Mouse (Mus musculus) testis, adult 2 months (tissue): ENCODE measurements around the gene Spats1. TPM values are rescaled to one million over a fixed set of nuclear protein-coding genes. Genes with fewer than 3 reads are reported as not detected.

Experiments
- H3K27ac ChIP-seq: fragments of 200-500 bp; 2 replicates; pipeline ENCODE4 v1.5.1; 2012; ENCODE audit warnings: low read depth, low read length; ENCODE audit not compliant: control insufficient read depth, insufficient read depth
- H3K27me3 ChIP-seq: fragments of 200-500 bp; 2 replicates; pipeline ENCODE4 v1.6.1; 2012; ENCODE audit warnings: mild to moderate bottlenecking, low read length, moderate library complexity; ENCODE audit not compliant: control insufficient read depth, insufficient read depth
- H3K36me3 ChIP-seq: fragments of 200-500 bp; 2 replicates; pipeline ENCODE4 v1.6.1; 2012; ENCODE audit warnings: mild to moderate bottlenecking, low read length; ENCODE audit not compliant: control insufficient read depth, insufficient read depth
- H3K4me1 ChIP-seq: fragments of 200-500 bp; 2 replicates; pipeline ENCODE4 v1.6.1; 2012; ENCODE audit warnings: low read length; ENCODE audit not compliant: control insufficient read depth, insufficient read depth
- H3K4me3 ChIP-seq: fragments of 200-500 bp; 2 replicates; pipeline ENCODE4 v1.5.1; 2012; ENCODE audit warnings: low read depth, mild to moderate bottlenecking, low read length, moderate library complexity, mixed read lengths; ENCODE audit not compliant: control insufficient read depth
- CTCF ChIP-seq: fragments of 200-500 bp; IDR thresholded peaks from 2 replicates; pipeline ENCODE4 v1.5.1; 2012; ENCODE audit warnings: low read depth, mild to moderate bottlenecking, inconsistent platforms, low read length, moderate library complexity; ENCODE audit not compliant: control insufficient read depth, insufficient read depth, insufficient replicate concordance
- POLR2A ChIP-seq: fragments of 200-500 bp; IDR thresholded peaks from 2 replicates; pipeline ENCODE4 v1.6.1; 2012; ENCODE audit warnings: low read depth, mild to moderate bottlenecking, inconsistent platforms, low read length, moderate library complexity; ENCODE audit not compliant: control insufficient read depth
- polyA plus RNA-seq: library from polyadenylated mRNA; depleted of rRNA; stranded (reverse); fragments of >200 nt; gene quantifications from 2 replicates; pipeline ENCODE4 v1.2.3, GENCODE M21; 2012

Spats1 gene
- polyA plus RNA-seq, 1 experiment = 23.3 TPM

DNA sequence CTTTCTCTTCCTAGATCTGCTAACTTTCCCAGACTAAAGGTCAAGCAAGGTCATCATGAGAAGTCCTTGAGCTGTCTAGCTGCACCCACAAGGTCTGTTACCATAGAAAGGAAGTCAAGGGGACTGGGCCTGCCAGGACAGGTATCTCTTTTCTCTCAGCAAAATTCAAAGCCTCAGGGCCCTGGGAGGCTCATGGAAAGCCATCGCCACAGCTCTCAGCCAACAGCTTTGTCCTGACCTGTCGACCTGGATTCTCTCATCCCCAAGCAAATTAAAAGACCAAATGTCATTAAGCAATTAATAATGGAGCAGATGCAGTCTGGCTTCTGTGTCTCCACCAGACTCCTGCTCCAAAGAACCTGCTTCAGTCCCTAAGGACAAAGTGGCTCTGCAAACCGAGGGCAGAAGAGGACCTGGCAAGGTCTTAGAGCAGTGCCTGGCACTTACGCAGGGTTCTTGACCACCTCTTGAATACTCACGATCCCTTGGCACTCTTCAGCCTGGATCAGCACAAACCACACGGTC lies 30.8 kb upstream of the Spats1 start:
- Histone ChIP-seq H3K27me3 (no peaks in the 10 kb centered on the region), H3K27ac (no peak overlapping the region), H3K36me3 (no peaks in the 10 kb centered on the region), H3K4me3 (no peak overlapping the region), H3K4me1 (peaks cover 9% of the 10 kb centered on the region)
- TF ChIP-seq POLR2A (no peak), CTCF (no peak)

DNA sequence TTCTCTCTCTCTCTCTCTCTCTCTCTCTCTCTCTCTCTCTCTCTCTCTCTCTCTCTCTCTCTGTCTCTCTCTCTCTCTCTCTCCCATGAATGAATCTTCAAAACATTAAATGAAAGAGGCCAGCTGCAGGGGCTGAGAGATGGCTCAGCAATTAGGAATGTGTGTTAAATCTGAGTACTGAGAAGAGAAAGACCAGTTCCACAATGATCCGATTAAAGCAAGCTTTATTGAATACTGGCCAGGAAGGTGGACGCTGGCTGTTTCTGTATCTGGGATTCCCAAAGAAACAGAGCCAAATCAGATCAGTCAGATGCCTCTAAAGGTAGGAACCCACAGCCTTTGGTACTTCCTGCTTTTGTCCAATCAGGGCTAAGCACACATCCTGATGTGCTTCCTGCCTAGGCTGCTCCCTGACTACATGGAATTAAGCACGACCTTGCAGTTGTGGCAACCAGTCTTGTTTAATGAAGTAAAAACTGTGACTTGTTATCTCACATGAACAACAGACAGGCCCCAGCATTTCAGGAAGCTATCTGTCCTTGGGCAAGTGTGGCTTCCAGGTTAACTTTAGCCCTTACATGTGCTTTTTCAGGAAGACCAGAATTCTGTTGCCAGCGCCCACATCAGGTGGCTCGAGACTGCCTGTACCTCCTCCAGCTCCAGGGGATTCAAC lies 28.2 kb upstream of the Spats1 start:
- TF ChIP-seq CTCF = no peak
- no peak for TF ChIP-seq POLR2A
- Histone ChIP-seq H3K4me1 (peaks cover 9% of the 10 kb centered on the region), H3K27me3 (no peaks in the 10 kb centered on the region), H3K4me3 (no peak overlapping the region), H3K36me3 (no peaks in the 10 kb centered on the region), H3K27ac (no peak overlapping the region)

DNA sequence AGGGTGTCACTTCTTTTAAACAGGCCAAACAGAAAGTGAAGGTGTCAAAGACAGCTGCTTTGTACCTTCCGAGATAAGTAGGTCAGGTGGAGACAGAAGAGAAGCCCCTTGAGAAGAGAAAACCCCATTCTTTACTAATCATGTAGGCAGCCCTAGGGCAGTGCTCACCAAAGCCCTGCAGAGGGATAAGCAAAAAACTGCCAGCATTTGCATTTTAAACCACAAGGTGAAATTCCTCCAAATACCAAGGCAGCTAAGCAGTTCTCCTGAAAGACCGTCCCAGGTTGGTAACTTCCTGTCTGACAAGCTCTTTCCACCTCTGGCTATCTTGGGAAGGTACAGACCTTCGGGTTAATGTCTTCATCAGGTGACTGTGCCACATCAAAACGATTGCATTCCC lies 27.1 kb upstream of the Spats1 start:
- H3K4me1 ChIP-seq = peaks cover 7% of the 10 kb centered on the region
- TF ChIP-seq CTCF = no peak
- no peaks in the 10 kb centered on the region for H3K27me3 ChIP-seq
- no peaks in the 10 kb centered on the region for H3K36me3 ChIP-seq
- H3K4me3 ChIP-seq = no peak overlapping the region
- no peak overlapping the region for H3K27ac ChIP-seq

- no peaks in the 10 kb centered on the region for H3K36me3 ChIP-seq
- TF ChIP-seq POLR2A = no peak
- TF ChIP-seq CTCF = no peak
- no peaks in the 10 kb centered on the region for H3K27me3 ChIP-seq
- H3K4me3 ChIP-seq = no peak overlapping the region
- H3K4me1 ChIP-seq = peaks cover under 1% of the 10 kb centered on the region; the same call in 1 of the 2 replicates
- no peak overlapping the region for H3K27ac ChIP-seq
Observed at GRCm38 (mm10) chr17:45500981-45501380, 25.8 kb upstream of the Spats1 start.

DNA sequence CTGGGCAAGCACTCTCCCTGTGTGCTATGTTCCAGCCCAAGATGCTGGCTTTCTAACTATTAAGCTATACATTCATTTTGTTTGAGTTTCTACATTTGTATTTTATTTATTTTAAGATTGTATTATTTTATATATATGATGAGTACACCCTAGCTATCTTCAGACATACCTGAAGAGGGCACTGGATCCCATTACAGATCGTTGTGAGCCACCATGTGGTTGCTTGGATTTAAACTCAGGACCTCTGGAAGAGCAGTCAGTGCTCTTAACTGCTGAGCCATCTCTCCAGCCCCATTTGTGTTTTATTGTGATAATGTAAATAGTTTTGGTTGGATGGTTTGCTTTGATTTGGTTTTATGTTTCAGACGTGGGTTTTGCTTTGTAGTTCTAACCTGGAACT lies 24.3 kb upstream of the Spats1 start:
- H3K36me3 ChIP-seq = no peaks in the 10 kb centered on the region
- TF ChIP-seq POLR2A = no peak
- TF ChIP-seq CTCF = no peak
- H3K4me3 ChIP-seq = no peak overlapping the region
- no peak overlapping the region for H3K27ac ChIP-seq
- H3K27me3 ChIP-seq = no peaks in the 10 kb centered on the region
- 0 out of 2 replicates have a peak, but pooled peaks cover 4% of the 10 kb centered on the region for H3K4me1 ChIP-seq

DNA sequence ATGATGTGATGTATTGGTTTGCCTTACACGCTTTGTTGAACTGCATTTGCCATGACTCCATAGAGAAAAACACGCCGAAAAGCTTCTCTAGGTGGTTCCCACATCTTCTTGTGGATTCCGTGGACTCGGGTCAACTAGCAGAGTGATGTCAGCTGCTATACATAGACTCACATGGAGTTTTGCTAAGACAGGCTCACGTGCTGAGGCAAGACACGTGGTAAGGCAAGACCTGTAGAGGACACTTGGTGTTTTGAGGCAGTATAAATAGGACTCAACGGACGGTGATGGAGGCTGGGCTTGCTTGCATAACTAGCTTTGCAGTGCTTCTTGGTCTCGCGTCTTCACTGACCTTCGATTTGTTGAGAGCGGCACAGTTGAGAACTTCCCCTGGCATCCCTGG lies 23.2 kb upstream of the Spats1 start:
- Histone ChIP-seq H3K36me3 (no peaks in the 10 kb centered on the region), H3K27ac (no peak overlapping the region), H3K27me3 (no peaks in the 10 kb centered on the region), H3K4me3 (no peak overlapping the region), H3K4me1 (0 out of 2 replicates have a peak, but pooled peaks cover 4% of the 10 kb centered on the region)
- no peak for TF ChIP-seq CTCF
- no peak for TF ChIP-seq POLR2A

DNA sequence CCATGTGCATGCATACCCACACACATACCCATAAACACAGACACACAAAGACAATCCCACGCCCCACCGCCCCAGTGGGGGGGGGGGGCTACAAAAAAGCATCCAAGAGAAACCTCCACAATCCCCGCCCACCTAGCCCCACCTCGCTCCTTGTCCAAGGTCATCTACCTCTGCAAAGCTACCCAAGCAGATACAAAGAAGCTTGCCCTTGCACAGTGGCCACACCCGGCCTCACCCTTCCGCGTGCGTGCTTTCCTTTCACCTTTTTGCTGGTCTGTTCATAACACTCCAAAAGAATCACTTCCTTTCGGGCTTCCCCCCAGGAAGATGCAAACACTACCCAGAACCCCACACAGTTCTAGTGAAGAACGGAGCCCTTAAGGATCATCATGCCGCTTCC lies 20.2 kb upstream of the Spats1 start:
- no peak overlapping the region for H3K27ac ChIP-seq
- H3K4me1 ChIP-seq = 0 out of 2 replicates have a peak, but pooled peaks cover 4% of the 10 kb centered on the region
- TF ChIP-seq POLR2A (no peak), CTCF (no peak)
- H3K27me3 ChIP-seq = no peaks in the 10 kb centered on the region
- peak overlapping the region; percentile 36 for H3K4me3 ChIP-seq
- H3K36me3 ChIP-seq = no peaks in the 10 kb centered on the region
